Mouse (Mus musculus) thymus, postnatal 10 days (tissue): ENCODE measurements around the gene Exosc6.
A peak's percentile ranks its signal among the peaks of the same experiment; 100 is the strongest.
"Not testable (repeated sequence)": the region's sequence is repeated elsewhere in the genome, so short reads cannot be mapped to it uniquely, and the experiment has no call there.

Experiments
- DNase-seq, 2 experiments: peaks; one replicate each; pipeline ENCODE4 v3.0.0; 2021; ENCODE audit warnings: low spot score in 2 of 2

Gene Exosc6

DNA sequence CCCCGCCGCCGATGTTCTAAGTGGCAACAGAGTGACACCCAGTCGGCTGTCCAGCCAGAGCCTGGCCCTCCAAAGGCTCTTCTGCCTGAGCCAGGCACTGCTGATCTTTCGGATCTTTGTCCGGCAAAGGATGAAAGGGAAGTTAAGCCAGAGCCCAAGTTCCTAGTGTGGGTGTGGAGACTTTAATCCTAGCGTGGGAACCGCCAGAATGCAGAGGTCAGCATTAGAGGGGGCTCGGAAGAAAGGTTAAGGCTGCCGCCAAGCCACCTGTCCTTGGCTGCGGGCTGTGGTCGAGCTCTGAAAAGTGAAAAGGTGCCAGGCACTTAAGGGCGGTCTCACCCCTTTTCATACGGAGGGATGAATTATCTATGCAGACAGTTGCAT is 5.5 kb downstream of the Exosc6 start:
- DNase-seq: no peak

DNA sequence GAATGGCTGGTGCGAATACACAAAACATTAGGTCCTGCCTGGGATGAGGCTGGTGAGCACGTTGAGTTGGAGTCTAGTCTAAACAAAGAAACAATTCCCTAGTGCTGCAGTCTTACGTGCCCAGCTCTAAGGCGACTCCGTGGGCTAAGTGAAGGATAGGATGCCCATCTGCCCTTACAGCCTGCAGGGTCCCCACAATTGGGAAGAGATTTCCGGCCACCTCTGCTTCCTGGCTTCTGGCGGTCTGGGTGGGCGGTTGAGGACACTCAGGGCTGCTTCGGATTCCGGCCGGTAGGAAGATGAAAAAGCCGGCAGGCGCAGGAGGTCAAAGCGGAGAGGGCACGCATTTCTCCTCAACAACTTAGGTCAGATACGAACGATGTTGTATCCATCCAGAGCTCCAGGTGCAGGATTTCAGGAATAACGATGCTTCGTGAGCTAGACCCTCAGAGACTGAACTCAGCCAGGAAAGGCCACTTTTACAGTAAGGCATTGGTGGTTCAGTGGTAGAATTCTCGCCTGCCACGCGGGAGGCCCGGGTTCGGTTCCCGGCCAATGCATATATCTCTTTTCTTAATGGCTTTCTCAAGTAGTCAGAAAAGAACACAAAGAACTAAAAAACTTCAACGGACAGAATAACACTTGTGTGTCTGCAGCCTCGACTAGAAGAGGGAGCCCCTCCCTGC is 6.1 kb downstream of the Exosc6 start:
- peak; percentile 79 to 88 for DNase-seq

DNA sequence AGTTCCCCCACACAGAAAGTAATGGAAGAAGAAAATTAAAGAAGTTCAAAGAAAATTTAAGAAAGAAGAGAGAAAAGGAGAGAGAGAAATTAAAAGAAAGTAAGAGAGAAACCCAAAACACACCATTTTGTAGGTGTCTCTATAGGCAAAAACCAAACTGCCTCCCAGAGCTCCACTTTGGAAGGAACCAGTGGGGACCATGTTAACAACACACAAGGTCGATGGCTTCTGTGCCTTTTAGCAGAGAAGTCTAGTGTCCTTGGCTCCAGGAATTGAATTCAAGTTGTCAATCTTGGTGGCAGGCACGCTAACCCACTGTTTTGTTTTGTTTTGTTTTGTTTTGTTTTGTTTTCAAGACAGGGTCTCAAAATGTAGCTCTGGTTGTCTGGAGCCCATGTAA is 6.8 kb downstream of the Exosc6 start:
- DNase-seq: no peak

DNA sequence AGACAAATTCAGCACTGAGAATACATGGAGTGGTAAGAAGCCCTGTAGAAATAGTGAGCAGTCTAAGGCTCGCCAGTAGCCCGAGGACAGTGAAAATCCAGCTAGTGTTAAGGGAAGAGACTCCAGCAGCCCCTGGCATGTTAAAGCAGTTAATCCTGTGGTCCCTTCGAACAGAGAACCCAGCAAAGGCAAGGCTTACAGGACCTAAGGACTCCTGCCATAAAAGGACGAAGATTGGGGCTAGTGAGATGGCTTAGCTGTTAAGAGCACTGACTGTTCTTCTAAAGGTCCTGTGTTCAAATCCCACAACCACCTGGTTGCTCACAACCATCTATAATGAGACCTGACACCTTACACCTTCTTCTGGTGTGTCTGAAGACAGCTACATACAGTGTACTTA is 10.2 kb downstream of the Exosc6 start:
- DNase-seq: no peak

DNA sequence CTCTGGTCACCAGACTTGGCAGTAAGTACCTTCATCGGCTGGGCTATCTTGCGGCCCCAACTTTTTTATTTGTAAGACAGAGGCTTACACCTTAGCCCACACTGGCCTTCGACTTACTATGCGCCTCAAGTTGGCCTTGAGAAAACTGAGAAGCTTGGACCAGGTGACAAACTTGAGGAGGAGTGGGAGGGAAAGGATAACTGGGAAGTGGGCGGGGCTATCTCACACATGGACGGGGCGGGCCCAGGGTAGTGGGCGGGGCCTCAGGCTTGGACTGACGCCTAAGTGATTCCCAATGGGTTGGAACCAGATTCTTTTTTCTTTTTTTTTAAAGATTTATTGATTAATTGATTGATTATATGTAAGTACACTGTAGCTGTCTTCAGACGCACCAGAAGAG is 11.3 kb downstream of the Exosc6 start:
- DNase-seq: no peak

DNA sequence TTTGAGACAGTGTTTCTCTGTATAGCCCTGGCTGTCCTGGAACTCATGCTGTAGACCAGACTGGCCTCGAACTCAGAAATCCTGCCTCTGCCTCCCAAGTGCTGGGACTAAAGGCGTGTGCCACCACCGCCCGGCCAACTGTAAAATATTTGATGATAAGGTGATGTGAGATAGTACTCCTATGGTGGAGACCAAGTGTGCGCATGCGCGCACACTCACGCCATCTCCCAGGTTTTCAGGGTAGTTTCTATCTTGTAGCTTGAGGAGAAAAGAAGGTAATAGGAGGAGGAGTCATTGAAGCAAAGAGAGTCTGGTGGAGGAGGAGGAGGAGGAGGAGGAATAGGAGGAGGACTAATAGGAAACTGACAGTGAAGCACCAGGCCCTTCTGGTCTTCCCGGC is 12.5 kb downstream of the Exosc6 start:
- DNase-seq: not testable (repeated sequence)

DNA sequence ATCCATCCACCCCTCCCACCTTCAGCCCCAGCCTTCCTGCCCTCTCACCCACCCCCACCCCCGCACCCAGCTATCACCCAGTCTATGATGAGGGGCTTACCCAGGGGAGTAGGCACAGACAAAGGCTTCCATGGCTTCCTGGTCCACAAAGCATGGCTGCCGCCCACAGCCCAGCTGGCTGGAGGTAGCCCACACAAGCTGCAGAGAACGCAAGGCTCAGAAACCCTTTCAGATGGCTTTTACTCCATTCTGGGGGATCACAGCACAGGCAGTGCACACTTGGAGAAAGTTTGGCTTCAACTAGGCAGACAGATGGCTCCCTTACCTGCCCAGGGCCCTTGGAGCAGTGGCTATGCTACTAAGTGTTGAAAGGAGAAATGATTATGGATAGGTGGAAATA is 19.8 kb downstream of the Exosc6 start:
- no peak for DNase-seq

DNA sequence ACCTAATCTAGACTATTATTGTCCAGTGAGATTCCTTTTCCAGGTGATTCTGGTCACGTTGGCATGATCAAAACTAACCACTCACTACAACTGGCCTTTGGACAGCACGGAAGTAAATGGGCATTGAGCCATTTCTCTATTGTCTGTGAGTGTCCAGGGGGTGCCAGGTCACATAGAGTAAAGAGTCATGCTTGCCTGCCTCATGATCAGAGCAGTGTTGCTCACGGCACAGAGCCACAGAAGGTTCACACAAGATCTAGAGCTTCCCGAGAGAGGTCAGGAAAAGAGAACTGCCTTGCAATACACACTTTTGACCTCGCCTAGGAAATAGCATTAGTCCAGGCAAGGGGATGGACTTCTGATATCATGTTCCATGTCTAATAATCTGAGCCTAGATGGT is 23.3 kb downstream of the Exosc6 start:
- no peak for DNase-seq

DNA sequence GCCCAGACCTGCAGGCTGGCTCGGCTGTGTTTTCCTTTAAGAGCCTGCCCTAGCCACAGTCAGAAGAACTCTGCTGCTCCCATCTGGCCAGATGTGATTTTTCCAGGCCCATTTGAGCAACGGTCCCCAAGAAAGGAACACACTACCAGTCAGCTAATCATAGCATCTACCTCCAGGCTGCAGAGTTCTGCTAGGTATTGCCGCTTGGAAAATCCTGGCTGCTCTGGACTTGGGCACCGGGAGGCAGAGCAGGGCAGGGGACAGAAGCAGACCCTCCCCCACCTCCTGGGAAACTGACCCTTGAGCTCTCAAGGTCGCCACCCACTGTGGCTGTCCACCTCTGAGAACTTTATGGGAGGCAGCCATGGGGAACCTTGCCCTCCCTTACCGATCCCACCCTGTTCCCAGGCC is 23.7 kb downstream of the Exosc6 start:
- no peak for DNase-seq

DNA sequence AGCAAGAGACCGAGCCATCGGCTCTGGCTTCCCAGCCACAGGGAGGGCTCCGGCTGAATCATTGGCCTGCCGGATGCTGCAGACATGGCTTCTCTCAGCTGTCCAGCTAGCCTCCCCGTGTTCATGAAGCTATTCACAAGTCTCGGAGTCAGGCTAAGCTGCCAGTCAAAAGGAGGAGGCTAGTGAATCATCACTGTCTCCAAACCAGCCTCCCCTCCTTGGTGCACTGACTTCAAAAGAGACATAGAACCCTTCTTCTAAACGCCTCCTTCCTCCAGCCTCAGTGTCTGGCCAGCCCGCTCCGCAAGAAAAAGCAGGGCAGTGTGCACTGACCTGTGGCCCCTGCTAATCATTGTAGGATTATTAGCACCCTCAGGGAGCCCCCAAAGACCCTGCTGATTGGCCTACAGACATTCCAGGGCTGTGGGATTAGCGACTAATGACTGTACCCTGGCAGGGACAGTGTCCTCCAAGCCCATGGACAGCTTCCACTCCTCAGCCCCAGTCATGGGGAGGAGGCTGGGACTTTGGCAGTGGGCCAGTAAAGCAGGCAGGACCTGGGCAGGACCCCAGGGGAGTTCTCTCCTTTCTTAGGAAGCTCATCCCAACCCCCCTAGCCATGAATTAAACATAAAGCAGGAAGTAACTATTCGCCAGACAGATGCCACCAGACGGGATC is 25.6 kb downstream of the Exosc6 start:
- DNase-seq: no peak

DNA sequence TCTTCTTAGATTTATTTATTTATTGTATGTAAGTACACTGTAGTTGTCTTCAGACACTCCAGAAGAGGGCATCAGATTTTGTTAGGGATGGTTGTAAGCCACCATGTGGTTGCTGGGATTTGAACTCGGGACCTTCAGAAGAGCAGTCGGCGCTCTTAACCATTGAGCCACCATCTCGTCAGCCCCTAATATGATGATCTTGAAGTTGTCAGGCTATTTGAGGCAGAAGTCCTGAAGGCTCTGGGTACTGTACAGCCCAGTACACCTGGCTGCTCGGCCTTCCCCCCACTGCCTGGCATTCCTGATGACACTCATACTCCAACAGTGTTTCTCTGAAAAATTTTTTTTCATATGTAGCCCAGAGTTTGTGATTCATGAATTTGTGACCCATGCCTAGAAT is 27.8 kb downstream of the Exosc6 start:
- DNase-seq: not testable (repeated sequence)

DNA sequence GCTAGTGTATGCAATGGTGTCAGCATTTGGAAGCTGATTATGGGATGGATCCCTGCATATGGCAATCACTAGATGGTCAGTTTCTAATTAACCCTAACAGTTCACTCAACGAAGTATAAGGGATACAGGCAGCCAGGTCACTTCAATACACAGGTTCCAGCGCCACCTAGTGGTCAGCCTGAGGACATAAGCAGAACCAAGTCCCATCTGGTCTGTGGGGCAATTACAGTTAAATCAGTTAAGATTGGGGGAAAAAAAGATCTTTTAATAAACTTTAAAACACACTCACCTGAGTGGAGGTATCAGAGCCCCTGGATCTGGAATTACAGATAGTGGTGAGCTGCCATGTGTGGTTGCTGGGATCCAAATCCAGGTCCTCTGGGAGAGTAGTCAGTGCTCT is 34.0 kb downstream of the Exosc6 start:
- DNase-seq: peak; percentile 32 to 85

DNA sequence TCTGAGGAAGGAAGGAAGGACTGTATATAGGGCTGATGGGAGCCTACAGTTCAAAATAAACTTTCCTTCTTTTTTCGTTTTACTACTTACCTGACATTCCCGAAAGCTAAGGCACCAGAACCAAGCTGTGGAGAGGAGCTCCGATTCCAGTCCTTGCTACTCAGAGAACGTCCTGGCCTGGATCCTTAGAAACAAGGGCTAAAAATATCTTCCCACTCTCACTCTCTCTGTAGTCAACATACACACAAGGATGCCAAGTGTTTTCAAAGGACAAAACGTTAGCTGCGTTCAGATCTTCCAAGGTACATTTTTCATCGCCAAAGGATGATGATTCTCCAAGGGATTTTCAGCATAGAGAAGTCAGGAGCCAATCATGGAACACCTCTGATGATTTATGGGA is 35.6 kb downstream of the Exosc6 start:
- no peak for DNase-seq

DNA sequence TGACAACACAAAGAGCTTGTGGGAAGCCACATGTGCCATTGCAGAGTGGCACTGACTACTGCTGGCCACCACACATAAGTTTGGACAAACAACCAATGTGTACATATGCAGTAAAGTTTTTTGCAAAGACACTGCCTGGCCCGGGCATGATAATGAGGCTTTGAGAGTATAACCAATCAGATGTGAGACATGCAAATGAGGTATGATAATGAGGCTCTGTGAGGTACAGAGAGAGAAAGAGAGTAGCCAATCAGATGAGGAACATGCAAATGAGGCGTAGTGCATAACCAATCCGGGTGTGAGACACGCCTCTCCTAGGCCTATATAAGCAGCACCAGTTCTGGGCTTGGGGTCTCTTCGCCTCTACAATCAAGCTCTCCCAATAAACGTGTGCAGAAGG is 36.2 kb downstream of the Exosc6 start, which contains the start of gene Clec18a:
Gene Clec18a, minus strand, starts transcription at position 101 of the 400 bp plus-strand sequence.
- not testable (repeated sequence) for DNase-seq

DNA sequence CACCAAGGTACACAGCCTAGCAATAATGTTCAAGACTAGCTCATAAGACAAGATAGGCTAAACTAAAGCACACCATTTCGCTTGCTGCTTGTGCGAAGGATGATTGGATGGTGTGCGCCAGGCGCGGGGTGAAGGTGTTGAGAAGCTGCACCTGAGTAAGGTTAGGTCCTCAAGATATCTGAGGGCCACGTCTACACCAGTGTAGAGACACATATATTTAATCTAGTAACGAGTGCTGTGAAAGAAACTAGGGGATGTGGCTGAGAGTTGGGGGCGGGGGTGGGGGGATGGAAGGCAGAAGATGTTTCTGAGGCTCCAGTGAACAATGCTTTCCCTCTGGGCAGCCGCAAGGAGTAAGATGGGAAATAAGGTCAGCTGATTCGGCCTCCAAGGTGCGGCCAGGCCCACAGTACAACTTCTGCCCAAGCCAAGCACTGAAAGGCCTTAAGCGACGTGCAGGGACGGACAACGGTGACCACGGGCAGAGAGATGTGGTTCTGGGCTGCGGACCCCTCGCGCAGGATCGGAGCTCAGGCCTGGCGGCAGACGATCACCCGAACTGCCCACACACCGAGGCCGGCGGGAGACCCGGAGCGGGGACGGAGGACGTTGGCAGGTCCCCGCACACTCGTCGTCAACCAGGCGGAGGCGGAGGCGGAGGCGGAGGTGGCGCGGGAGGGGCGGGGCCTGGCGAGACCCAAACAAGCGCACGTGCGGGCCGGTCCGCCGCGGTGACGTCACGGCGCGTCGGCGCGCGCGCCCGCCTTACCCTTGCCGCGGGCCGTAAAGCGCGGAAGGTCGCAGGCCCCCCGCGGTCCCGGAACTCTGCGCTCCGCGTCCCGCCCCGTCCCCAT is 38.0 kb downstream of the Exosc6 start, which contains the start of gene Pdpr:
Gene Pdpr, plus strand, starts transcription at position 766 of the 854 bp plus-strand sequence.
- DNase-seq: peak; percentile 90 to 93

DNA sequence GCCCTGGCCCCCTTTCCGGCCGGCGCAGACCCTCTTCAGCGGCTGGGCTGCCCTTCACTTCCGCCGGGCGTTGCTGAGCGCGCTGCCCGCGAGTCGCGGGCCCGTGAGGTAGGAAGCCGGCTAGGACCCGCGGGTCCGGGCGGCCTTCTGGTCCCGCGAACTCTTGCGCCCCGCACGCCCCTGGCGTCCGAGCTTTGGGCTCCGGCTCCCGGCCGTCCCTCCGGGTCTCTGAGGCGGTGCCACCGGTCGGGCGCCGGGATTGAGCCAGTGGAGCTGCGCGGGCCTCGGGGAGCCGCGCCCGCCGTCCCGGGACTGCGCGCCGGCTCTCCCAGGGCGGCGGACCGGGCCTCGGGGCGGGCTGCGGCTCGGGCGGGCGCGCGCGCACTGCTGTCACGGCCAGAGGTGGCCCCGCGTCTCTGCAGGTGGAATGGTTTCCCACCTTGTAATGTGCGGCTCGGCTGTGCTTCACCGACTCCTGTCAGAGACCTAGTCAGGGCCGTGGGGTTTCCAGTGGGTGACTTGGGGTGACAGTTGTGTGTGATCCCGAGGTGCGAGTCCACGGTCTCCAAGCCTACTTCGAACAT is 38.7 kb downstream of the Exosc6 start:
- peak; percentile 16 to 17 for DNase-seq
